Mouse (Mus musculus): ENCODE data around the gene Ccdc181.

GRCm38 (mm10) chr1:164296473-164296872 lies 21.1 kb downstream of the Ccdc181 start:
- TF ChIP-seq POLR2A (IDR thresholded peaks at IDR 0.05; ENCODE audit: low read depth, low read length) (no peak), CTCF (IDR thresholded peaks at IDR 0.05; ENCODE audit: extremely low read depth, insufficient read depth, insufficient read length, insufficient replicate concordance) (no peak)
